Mouse (Mus musculus) cerebellum, adult 11 months (tissue): ENCODE measurements around the gene 1190005I06Rik.
"Not testable (repeated sequence)": the region's sequence is repeated elsewhere in the genome, so short reads cannot be mapped to it uniquely, and the experiment has no call there.

Source experiments
- DNase-seq: peaks from one replicate; pipeline ENCODE4 v3.0.0; 2022

1190005I06Rik gene

GRCm38 (mm10) chr8:120647532-120647931 is at the start of gene 1190005I06Rik:
Gene 1190005I06Rik (minus strand): TSS chr8:120647632.
- DNase-seq = no peak

- DNase-seq = no peak
Measured at GRCm38 (mm10) chr8:120696401-120697153, 49.1 kb upstream of the 1190005I06Rik start.

- DNase-seq = no peak
Measured at GRCm38 (mm10) chr8:120693861-120694493, 46.5 kb upstream of the 1190005I06Rik start.

- DNase-seq = no peak
Measured at GRCm38 (mm10) chr8:120692934-120693333, 45.5 kb upstream of the 1190005I06Rik start.

GRCm38 (mm10) chr8:120688511-120688910 is 41.1 kb upstream of the 1190005I06Rik start:
- DNase-seq = no peak

- DNase-seq = no peak
Measured at GRCm38 (mm10) chr8:120687786-120688185, 40.4 kb upstream of the 1190005I06Rik start.

- no peak for DNase-seq
Measured at GRCm38 (mm10) chr8:120686576-120686975, 39.1 kb upstream of the 1190005I06Rik start.

GRCm38 (mm10) chr8:120686051-120686450 is 38.6 kb upstream of the 1190005I06Rik start:
- no peak for DNase-seq

- DNase-seq = no peak
Measured at GRCm38 (mm10) chr8:120685591-120685990, 38.2 kb upstream of the 1190005I06Rik start.

GRCm38 (mm10) chr8:120685097-120685496 is 37.7 kb upstream of the 1190005I06Rik start:
- no peak for DNase-seq

GRCm38 (mm10) chr8:120684082-120684481 is 36.6 kb upstream of the 1190005I06Rik start:
- DNase-seq = no peak

- DNase-seq = no peak
Measured at GRCm38 (mm10) chr8:120683602-120684001, 36.2 kb upstream of the 1190005I06Rik start.

- DNase-seq = no peak
Measured at GRCm38 (mm10) chr8:120681113-120681512, 33.7 kb upstream of the 1190005I06Rik start.

GRCm38 (mm10) chr8:120680405-120680804 is 33.0 kb upstream of the 1190005I06Rik start:
- DNase-seq = not testable (repeated sequence)

GRCm38 (mm10) chr8:120679629-120680387 is 32.4 kb upstream of the 1190005I06Rik start:
- DNase-seq = no peak

- DNase-seq = peak; percentile 64
Measured at GRCm38 (mm10) chr8:120678447-120678846, 31.0 kb upstream of the 1190005I06Rik start.

- DNase-seq = no peak
Measured at GRCm38 (mm10) chr8:120675718-120676117, 28.3 kb upstream of the 1190005I06Rik start.

- no peak for DNase-seq
Measured at GRCm38 (mm10) chr8:120673298-120673697, 25.9 kb upstream of the 1190005I06Rik start.

GRCm38 (mm10) chr8:120672626-120673229 is 25.3 kb upstream of the 1190005I06Rik start:
- DNase-seq = no peak

- DNase-seq = no peak
Measured at GRCm38 (mm10) chr8:120671775-120672174, 24.3 kb upstream of the 1190005I06Rik start.

GRCm38 (mm10) chr8:120668374-120668905 is 21.0 kb upstream of the 1190005I06Rik start, which contains the start of gene Emc8:
Gene Emc8 (minus strand): TSS chr8:120668573.
- DNase-seq = no peak

GRCm38 (mm10) chr8:120667561-120668373 is 20.3 kb upstream of the 1190005I06Rik start, which contains the start of the genes Gm27021 and Cox4i1:
Gene Gm27021 (minus strand): TSS chr8:120668079.
Gene Cox4i1 (plus strand): TSS chr8:120668222.
- DNase-seq = peak; percentile 92
